Mouse (Mus musculus): Measurements from ENCODE around the gene Pgam1.
"Not testable (repeated sequence)": the region's sequence is repeated elsewhere in the genome, so short reads cannot be mapped to it uniquely, and the experiment has no call there.

Pgam1 gene

GRCm38 (mm10) chr19:41911178-41912073, at the start of gene Pgam1:
Pgam1 (plus strand) TSS chr19:41911923.
- DNase-seq (ENCODE audit: low read depth, low spot score), result peak; percentile 98

- no peak for DNase-seq (ENCODE audit: low read depth, low spot score)
Measured at GRCm38 (mm10) chr19:41866707-41867106, 45.0 kb upstream of the Pgam1 start.

GRCm38 (mm10) chr19:41869296-41869695, 42.4 kb upstream of the Pgam1 start:
- no peak for DNase-seq (ENCODE audit: low read depth, low spot score)

- DNase-seq (ENCODE audit: low read depth, low spot score), result not testable (repeated sequence)
Measured at GRCm38 (mm10) chr19:41869946-41870345, 41.8 kb upstream of the Pgam1 start.

GRCm38 (mm10) chr19:41872285-41872684, 39.4 kb upstream of the Pgam1 start:
- no peak for DNase-seq (ENCODE audit: low read depth, low spot score)

GRCm38 (mm10) chr19:41874356-41874755, 37.4 kb upstream of the Pgam1 start:
- DNase-seq (ENCODE audit: low read depth, low spot score), result no peak

- DNase-seq (ENCODE audit: low read depth, low spot score), result no peak
Measured at GRCm38 (mm10) chr19:41881842-41882241, 29.9 kb upstream of the Pgam1 start.

- no peak for DNase-seq (ENCODE audit: low read depth, low spot score)
Measured at GRCm38 (mm10) chr19:41883882-41884281, 27.8 kb upstream of the Pgam1 start.

- DNase-seq (ENCODE audit: low read depth, low spot score), result no peak
Measured at GRCm38 (mm10) chr19:41888191-41888590, 23.5 kb upstream of the Pgam1 start.

GRCm38 (mm10) chr19:41894959-41895358, 16.8 kb upstream of the Pgam1 start:
- DNase-seq (ENCODE audit: low read depth, low spot score), result no peak

- peak; percentile 96 for DNase-seq (ENCODE audit: low read depth, low spot score)
Measured at GRCm38 (mm10) chr19:41895460-41896318, 16.0 kb upstream of the Pgam1 start, which contains the start of gene Rrp12. Rrp12 (minus strand) TSS chr19:41896173.

- no peak for DNase-seq (ENCODE audit: low read depth, low spot score)
Measured at GRCm38 (mm10) chr19:41896319-41896711, 15.4 kb upstream of the Pgam1 start.

- peak; percentile 68 for DNase-seq (ENCODE audit: low read depth, low spot score)
Measured at GRCm38 (mm10) chr19:41898860-41899259, 12.9 kb upstream of the Pgam1 start.

GRCm38 (mm10) chr19:41900495-41901090, 11.1 kb upstream of the Pgam1 start:
- no peak for DNase-seq (ENCODE audit: low read depth, low spot score)

GRCm38 (mm10) chr19:41901696-41902095, 10.0 kb upstream of the Pgam1 start:
- DNase-seq (ENCODE audit: low read depth, low spot score), result no peak

- no peak for DNase-seq (ENCODE audit: low read depth, low spot score)
Measured at GRCm38 (mm10) chr19:41902848-41903593, 8.7 kb upstream of the Pgam1 start.

GRCm38 (mm10) chr19:41905246-41905645, 6.5 kb upstream of the Pgam1 start:
- no peak for DNase-seq (ENCODE audit: low read depth, low spot score)

GRCm38 (mm10) chr19:41906311-41907078, 5.2 kb upstream of the Pgam1 start:
- no peak for DNase-seq (ENCODE audit: low read depth, low spot score)

GRCm38 (mm10) chr19:41907079-41907760, 4.5 kb upstream of the Pgam1 start:
- DNase-seq (ENCODE audit: low read depth, low spot score), result no peak

- no peak for DNase-seq (ENCODE audit: low read depth, low spot score)
Measured at GRCm38 (mm10) chr19:41908736-41909135, 3.0 kb upstream of the Pgam1 start.
